Mouse (Mus musculus) small intestine, adult 2 months (tissue): Measurements from ENCODE around the gene Camta1. TPM values are rescaled to one million over a fixed set of nuclear protein-coding genes. Genes with fewer than 3 reads are reported as not detected.

Experiments used
- H3K27ac ChIP-seq: fragments of 200-500 bp; 2 replicates; pipeline ENCODE4 v1.5.1; 2012; ENCODE audit warnings: low read depth, low read length, control low read depth, inconsistent platforms; ENCODE audit not compliant: insufficient read depth
- H3K27me3 ChIP-seq: fragments of 200-500 bp; 2 replicates; pipeline ENCODE4 v1.6.1; 2012; ENCODE audit warnings: mild to moderate bottlenecking, moderate library complexity, low read length, inconsistent platforms; ENCODE audit not compliant: control insufficient read depth, insufficient read depth
- H3K36me3 ChIP-seq: fragments of 200-500 bp; 2 replicates; pipeline ENCODE4 v1.6.1; 2012; ENCODE audit warnings: mild to moderate bottlenecking, low read length, control low read depth, inconsistent platforms; ENCODE audit not compliant: control insufficient read depth, insufficient read depth
- H3K4me1 ChIP-seq: fragments of 200-500 bp; 2 replicates; pipeline ENCODE4 v1.6.1; 2012; ENCODE audit warnings: low read length, inconsistent platforms, mixed read lengths; ENCODE audit not compliant: control insufficient read depth, insufficient read depth, insufficient read length
- H3K4me3 ChIP-seq: fragments of 200-500 bp; 2 replicates; pipeline ENCODE4 v1.5.1; 2012; ENCODE audit warnings: low read depth, mild to moderate bottlenecking, control low read depth, inconsistent platforms, low read length, moderate library complexity
- CTCF ChIP-seq: fragments of 200-500 bp; IDR thresholded peaks from 2 replicates; pipeline ENCODE4 v1.5.1; 2012; ENCODE audit warnings: low read depth, mild to moderate bottlenecking, control low read depth, inconsistent platforms, low read length, moderate library complexity, mixed read lengths; ENCODE audit not compliant: insufficient replicate concordance, insufficient read length; ENCODE audit errors: extremely low read depth
- POLR2A ChIP-seq: fragments of 200-500 bp; IDR thresholded peaks from 2 replicates; pipeline ENCODE4 v1.6.1; 2012; ENCODE audit warnings: low read depth, mild to moderate bottlenecking, control low read depth, inconsistent platforms, low read length, moderate library complexity
- WGBS: fragments of 180-500 bp; shearing (Covaris S2); methylation state at CpG from one replicate; pipeline ENCODE4 v1.1.7; 2018; 5-methylcytosine and 5-hydroxymethylcytosine counted together
- polyA plus RNA-seq: library from polyadenylated mRNA; depleted of rRNA; stranded (reverse); fragments of >200 nt; gene quantifications from 2 replicates; pipeline ENCODE4 v1.2.3, GENCODE M21; 2012

Camta1 gene
- polyA plus RNA-seq, 1 experiment = 2.2 TPM

- H3K27me3 ChIP-seq = no peaks in the 10 kb centered on the region
- no peaks in the 10 kb centered on the region for H3K36me3 ChIP-seq
- 42% methylated on average over 3 of the region's 3 CpGs for WGBS
- no peak overlapping the region for H3K4me3 ChIP-seq
- no peak overlapping the region for H3K27ac ChIP-seq
- no peaks in the 10 kb centered on the region for H3K4me1 ChIP-seq
- TF ChIP-seq CTCF (no peak), POLR2A (no peak)
These were observed 231.4 kb downstream of the Camta1 start for GRCm38 (mm10) chr4:151630231-151630630.

DNA sequence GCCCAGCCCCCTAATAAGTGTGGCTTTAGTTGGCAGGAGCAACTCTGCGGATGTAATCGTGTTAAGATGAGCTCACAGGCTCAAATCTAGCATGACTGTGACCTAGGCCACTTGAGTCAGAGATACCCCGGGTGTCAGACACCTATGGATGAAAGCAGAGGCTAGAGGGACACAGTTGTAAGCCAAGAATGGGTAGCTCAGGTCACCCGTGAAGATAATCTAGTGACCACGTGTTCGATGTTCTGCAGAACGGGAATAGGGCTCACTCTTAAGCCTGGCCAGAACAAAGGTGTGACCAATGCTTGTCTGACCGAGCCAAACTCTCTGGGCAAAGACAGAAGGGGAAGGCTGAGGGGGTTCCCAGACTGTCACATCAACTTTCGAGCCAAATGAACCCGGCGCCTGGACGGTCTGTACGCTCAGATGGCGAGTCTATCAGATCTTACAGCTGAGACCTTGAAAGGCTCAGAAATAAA is 242.1 kb downstream of the Camta1 start:
- WGBS = 77% methylated on average over 14 of the region's 14 CpGs
- no peak for TF ChIP-seq CTCF
- no peak for TF ChIP-seq POLR2A

DNA sequence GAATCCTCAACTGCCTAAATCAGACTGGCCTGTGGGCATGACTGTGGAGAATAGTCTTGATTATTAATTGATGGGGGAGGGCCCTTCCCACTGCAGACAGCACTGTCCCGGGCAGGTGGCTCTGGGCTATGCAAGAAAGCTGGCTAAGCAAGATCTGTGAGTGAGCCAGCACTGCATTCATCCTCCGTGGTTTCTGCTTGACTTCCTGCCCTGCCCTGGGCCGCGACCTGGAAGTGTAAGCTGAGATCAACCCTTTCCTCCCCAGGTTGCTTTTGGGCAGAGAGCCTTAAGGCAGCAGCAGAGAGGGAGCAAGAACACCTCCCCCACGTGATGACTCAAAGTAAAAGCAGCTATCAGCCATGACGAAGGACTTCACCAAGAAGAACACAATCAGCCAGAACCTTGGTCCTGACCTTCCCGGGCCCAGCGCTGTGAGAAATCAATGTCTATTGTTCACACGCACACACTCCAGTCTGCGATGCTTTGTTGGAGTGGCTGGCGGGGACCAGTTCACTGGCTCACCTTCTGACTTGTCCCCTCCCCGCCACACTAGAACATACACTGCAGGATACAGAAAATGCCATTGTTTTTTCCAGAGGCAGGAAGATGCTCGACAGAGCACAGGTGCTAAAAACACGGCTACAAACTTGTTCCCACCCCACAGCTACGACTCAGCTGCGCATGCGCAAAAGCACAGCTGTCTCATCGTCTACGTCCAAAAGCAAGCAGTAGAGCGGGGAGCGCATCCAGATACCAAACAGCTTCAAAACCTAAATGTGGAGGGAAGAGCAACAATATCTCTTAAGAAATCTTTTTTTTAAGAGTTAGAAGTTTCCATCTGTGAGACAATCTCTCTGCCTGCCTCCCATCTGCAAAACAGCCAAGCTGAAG is 243.0 kb downstream of the Camta1 start:
- H3K27me3 ChIP-seq = no peaks in the 10 kb centered on the region
- no peak overlapping the region for H3K4me3 ChIP-seq
- TF ChIP-seq POLR2A = no peak
- TF ChIP-seq CTCF = no peak
- no peaks in the 10 kb centered on the region for H3K36me3 ChIP-seq
- no peak overlapping the region for H3K27ac ChIP-seq
- no peaks in the 10 kb centered on the region for H3K4me1 ChIP-seq
- WGBS = 45% methylated on average over 21 of the region's 21 CpGs

More for the DNA sequence above, 242.1 kb downstream of the Camta1 start:
- no peaks in the 10 kb centered on the region for H3K27me3 ChIP-seq
- no peaks in the 10 kb centered on the region for H3K4me1 ChIP-seq
- H3K36me3 ChIP-seq = no peaks in the 10 kb centered on the region
- H3K27ac ChIP-seq = no peak overlapping the region
- no peak overlapping the region for H3K4me3 ChIP-seq

DNA sequence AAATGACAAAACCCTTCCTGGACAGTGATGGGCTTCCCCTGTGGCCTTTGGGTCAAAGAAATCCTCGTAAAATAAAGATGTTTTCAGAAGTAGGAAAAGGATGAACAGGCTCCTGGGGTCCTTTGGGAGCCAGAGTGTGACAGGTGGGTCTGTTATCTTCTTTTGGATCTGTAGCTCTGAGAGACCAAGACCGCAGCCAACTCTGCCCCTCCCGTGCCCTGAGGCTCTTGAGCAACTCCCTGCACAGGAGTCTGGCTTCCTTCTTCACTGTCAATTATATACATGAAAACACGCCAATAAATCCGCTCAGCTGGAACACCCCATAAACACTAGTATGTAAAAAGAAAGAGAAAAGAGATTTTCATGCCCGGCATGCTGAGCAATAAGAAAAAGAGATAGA is 250.1 kb downstream of the Camta1 start:
- Histone ChIP-seq H3K27ac (no peak overlapping the region), H3K4me1 (no peaks in the 10 kb centered on the region), H3K36me3 (no peaks in the 10 kb centered on the region), H3K4me3 (no peak overlapping the region), H3K27me3 (no peaks in the 10 kb centered on the region)
- WGBS = 71% methylated on average over 6 of the region's 6 CpGs
- TF ChIP-seq POLR2A (no peak), CTCF (no peak)

DNA sequence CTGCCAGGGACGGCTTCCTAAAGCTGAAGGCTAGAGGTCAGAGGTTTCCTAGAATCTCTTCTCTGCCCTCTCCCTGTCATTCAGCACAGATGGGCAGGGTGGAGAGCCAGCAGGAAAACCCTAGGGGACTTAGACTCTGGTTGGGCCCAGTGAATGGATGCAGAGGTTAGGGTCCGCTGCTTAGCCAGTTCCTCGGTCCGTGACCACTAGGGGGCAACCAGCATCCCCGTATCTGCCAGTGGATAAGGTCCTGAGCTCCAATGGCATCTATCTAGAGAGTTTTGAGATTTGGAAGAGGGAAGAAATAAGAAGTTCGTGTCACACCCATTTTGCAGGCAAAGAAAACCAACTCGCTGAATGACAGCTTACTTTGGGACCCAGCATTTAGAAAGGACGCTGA is 251.4 kb downstream of the Camta1 start:
- peak; percentile 33; the same call in 1 of the 2 replicates for TF ChIP-seq CTCF
- TF ChIP-seq POLR2A = no peak
- no peaks in the 10 kb centered on the region for H3K27me3 ChIP-seq
- no peak overlapping the region for H3K4me3 ChIP-seq
- H3K36me3 ChIP-seq = no peaks in the 10 kb centered on the region
- H3K27ac ChIP-seq = no peak overlapping the region
- 21% methylated on average over 8 of the region's 8 CpGs for WGBS
- no peaks in the 10 kb centered on the region for H3K4me1 ChIP-seq

DNA sequence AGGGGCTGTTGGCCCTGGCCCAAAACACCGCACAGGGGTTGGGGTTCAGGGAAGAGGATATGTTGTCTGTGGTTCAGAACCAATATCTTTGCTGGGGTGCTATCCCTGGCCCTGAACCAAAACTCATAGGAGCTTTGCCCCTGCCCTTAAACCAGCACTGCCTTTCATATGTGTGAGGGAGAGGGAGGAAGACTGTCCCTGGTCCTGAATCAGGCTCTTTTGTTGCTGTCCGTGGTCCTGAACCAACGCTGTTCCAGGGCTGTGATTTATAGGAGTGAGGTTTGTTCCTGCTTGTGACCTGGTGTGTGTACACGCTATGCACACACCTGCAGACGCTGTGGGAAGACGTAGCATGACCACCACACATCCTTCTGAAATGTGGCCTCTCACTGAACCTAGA is 256.8 kb downstream of the Camta1 start:
- H3K27ac ChIP-seq = no peak overlapping the region
- WGBS = 40% methylated on average over 6 of the region's 6 CpGs
- no peaks in the 10 kb centered on the region for H3K27me3 ChIP-seq
- TF ChIP-seq POLR2A (no peak), CTCF (no peak)
- no peak overlapping the region for H3K4me3 ChIP-seq
- H3K36me3 ChIP-seq = no peaks in the 10 kb centered on the region
- H3K4me1 ChIP-seq = no peaks in the 10 kb centered on the region

DNA sequence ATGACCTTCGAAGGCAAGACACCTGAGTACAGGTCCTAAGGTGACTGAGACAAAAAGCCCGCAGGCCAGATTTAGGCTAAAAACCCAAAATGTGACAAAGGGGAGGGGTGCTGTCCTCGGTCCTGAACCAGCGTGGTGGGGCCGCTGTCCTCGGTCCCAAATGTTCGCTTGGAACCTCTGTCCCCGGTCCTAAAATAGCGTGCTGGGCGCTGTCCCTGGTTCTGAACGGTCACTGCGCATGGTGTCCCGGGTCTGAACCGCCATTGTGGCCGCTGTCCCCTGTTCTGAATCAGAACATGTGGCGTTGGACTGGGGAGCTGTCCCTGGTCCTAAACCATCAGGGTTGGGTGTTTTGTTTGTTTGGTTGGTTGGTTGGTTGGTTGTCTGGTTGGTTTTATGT is 257.2 kb downstream of the Camta1 start:
- H3K4me1 ChIP-seq = no peaks in the 10 kb centered on the region
- 13% methylated on average over 16 of the region's 16 CpGs for WGBS
- H3K36me3 ChIP-seq = no peaks in the 10 kb centered on the region
- TF ChIP-seq POLR2A (no peak), CTCF (no peak)
- H3K27me3 ChIP-seq = no peaks in the 10 kb centered on the region
- no peak overlapping the region for H3K4me3 ChIP-seq
- H3K27ac ChIP-seq = no peak overlapping the region
